Mouse (Mus musculus): ENCODE results near the gene Eml1. TPM values are rescaled to one million over a fixed set of nuclear protein-coding genes. Genes with fewer than 3 reads are reported as not detected.

The Eml1 gene
- 49.9 and 52.8 TPM in 2 replicates for polyA plus RNA-seq (2015; fragmentation: Nextera tagmentation; extraction: Ambion mirVana)

- no peaks in the 10 kb centered on the region for H3K27me3 ChIP-seq (replicated peaks)
- peaks cover 65% of the 10 kb centered on the region for H3K4me1 ChIP-seq
- peak within 1 kb of the TSS; percentile 69 for H3K4me2 ChIP-seq
- ATAC-seq (ENCODE audit: extremely low read depth, insufficient number of reproducible peaks, low FRiP score, low TSS enrichment) = peak; percentile 57
- H3K9me3 ChIP-seq = no peaks in the 10 kb centered on the region
- WGBS = 19% methylated on average over 19 of the region's 19 CpGs
- peak within 1 kb of the TSS; percentile 47 for H3K4me3 ChIP-seq
- H3K9ac ChIP-seq = peak within 1 kb of the TSS; percentile 76
- H3K27ac ChIP-seq (replicated peaks) = peak within 1 kb of the TSS; percentile 90
- H3K36me3 ChIP-seq = no peaks in the 10 kb centered on the region
These were observed at the start of gene Eml1 for GRCm38 (mm10) chr12:108370596-108371428. Gene Eml1, plus strand, starts transcription at chr12:108370957.

DNA sequence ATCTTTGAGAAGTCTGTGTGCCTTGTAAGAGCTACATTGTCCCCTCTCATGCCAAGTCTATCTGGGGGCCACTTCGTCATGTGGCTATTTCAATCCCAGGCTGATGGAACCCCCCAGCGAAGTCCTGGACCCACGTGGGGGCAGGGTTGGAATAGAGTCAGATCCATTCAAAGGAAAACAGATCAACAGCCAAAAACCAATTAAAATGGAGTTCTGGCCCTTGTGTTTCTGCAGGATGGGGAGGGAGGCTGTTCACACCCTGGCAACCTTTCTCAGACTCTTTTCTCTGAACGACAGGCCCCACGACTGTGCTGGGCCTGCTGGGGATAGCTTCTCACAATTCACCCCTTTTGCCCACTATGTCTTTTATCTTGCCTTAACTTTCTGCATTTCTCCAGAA is 44.4 kb upstream of the Eml1 start:
- Histone ChIP-seq H3K4me3 (no peak overlapping the region), H3K36me3 (no peaks in the 10 kb centered on the region), H3K9ac (no peak overlapping the region), H3K27ac (replicated peaks) (no peak overlapping the region), H3K4me2 (no peak overlapping the region), H3K4me1 (peaks cover 21% of the 10 kb centered on the region), H3K27me3 (replicated peaks) (peaks cover 74% of the 10 kb centered on the region), H3K9me3 (no peaks in the 10 kb centered on the region)
- 41% methylated on average over 5 of the region's 5 CpGs for WGBS
- ATAC-seq (ENCODE audit: extremely low read depth, insufficient number of reproducible peaks, low FRiP score, low TSS enrichment) = no peak

DNA sequence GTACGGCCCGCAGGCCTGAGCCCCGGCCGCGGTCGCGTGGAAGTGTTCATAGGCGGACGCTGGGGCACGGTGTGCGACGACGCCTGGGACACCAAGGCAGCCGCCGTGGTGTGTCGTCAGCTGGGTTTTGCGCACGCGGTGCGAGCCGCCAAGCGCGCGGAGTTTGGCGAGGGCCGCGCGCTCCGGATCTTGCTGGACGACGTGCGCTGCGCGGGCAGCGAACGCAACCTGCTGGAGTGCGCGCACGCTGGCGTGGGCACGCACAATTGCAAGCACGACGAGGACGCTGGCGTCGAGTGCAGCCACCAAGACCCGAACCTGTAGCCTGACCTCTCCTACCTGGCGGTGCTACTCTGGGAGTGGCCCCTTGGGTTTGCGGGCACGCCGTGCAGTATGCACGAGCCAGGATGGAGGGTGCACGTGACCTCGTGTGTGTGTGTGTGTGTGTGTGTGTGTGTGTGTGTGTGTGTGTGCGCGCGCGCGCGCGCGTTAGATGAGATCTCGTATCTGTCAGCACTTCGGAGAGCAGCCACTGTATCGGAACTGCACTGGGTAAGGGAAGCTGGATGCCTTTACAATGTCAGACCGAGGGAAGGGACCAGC is 42.8 kb upstream of the Eml1 start:
- no peaks in the 10 kb centered on the region for H3K9me3 ChIP-seq
- H3K27ac ChIP-seq (replicated peaks) = no peak overlapping the region
- peak overlapping the region; percentile 50 for H3K4me3 ChIP-seq
- H3K4me1 ChIP-seq = peaks cover 25% of the 10 kb centered on the region
- peak overlapping the region; percentile 66; the same call in 1 of the 2 replicates for H3K9ac ChIP-seq
- H3K27me3 ChIP-seq (replicated peaks) = peaks cover 71% of the 10 kb centered on the region
- no peaks in the 10 kb centered on the region for H3K36me3 ChIP-seq
- H3K4me2 ChIP-seq = peak overlapping the region; percentile 75
- ATAC-seq (ENCODE audit: extremely low read depth, insufficient number of reproducible peaks, low FRiP score, low TSS enrichment) = 0 out of 2 replicates have a peak, but pooled peaks have one; percentile 7
- under 1% methylated on average over 56 of the region's 66 CpGs for WGBS

- peak overlapping the region; percentile 43; the same call in 1 of the 2 replicates for H3K27ac ChIP-seq (replicated peaks)
- H3K4me2 ChIP-seq = peak overlapping the region; percentile 98
- H3K36me3 ChIP-seq = no peaks in the 10 kb centered on the region
- H3K4me3 ChIP-seq = peak overlapping the region; percentile 69
- WGBS = under 1% methylated on average over 16 of the region's 16 CpGs
- peaks cover 72% of the 10 kb centered on the region for H3K27me3 ChIP-seq (replicated peaks)
- H3K9ac ChIP-seq = peak overlapping the region; percentile 72
- H3K9me3 ChIP-seq = no peaks in the 10 kb centered on the region
- peaks cover 32% of the 10 kb centered on the region for H3K4me1 ChIP-seq
- no peak for ATAC-seq (ENCODE audit: extremely low read depth, insufficient number of reproducible peaks, low FRiP score, low TSS enrichment)
These were observed 37.7 kb upstream of the Eml1 start for GRCm38 (mm10) chr12:108333056-108333455.

GRCm38 (mm10) chr12:108333481-108333882 is 37.3 kb upstream of the Eml1 start:
- peak overlapping the region; percentile 43; the same call in 1 of the 2 replicates for H3K27ac ChIP-seq (replicated peaks)
- peak overlapping the region; percentile 72 for H3K9ac ChIP-seq
- peak overlapping the region; percentile 69 for H3K4me3 ChIP-seq
- WGBS = under 1% methylated on average over 22 of the region's 22 CpGs
- no peaks in the 10 kb centered on the region for H3K9me3 ChIP-seq
- no peaks in the 10 kb centered on the region for H3K36me3 ChIP-seq
- no peak for ATAC-seq (ENCODE audit: extremely low read depth, insufficient number of reproducible peaks, low FRiP score, low TSS enrichment)
- H3K4me2 ChIP-seq = peak overlapping the region; percentile 98
- H3K27me3 ChIP-seq (replicated peaks) = peaks cover 72% of the 10 kb centered on the region
- H3K4me1 ChIP-seq = peaks cover 29% of the 10 kb centered on the region

DNA sequence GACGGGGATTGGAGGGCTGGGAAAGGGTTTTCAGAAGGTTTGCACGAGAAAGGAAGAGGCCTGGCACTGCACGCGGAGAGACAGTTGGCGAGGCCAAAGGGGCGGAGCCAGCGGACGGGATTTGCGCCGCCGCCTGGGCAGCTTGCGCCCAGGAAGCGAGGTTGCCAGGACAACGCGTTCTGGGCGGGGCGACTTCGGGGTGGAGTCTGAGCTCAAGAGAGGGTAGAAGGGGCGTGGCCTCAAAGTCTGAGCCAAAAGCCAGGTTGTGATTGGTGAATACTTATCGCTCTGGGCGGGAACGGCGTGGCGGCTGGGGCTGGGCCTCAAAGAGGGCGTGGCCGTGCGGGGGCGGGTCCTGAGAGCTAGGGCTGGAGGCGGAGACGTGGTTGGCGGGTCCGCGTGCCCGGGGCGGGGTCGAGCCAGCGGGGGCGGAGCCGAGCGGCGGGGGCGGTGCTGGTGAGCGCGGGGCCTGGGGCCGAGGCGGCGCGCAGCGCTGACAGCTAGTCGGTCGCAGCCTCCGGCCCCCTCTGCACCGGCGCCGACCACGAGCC is 36.8 kb upstream of the Eml1 start, which contains the start of gene Cyp46a1:
Gene Cyp46a1 (plus strand): TSS at position 487 of the 551 bp plus-strand sequence.
- Histone ChIP-seq H3K9ac (peak within 1 kb of the TSS; percentile 86), H3K36me3 (no peaks in the 10 kb centered on the region), H3K4me3 (peak within 1 kb of the TSS; percentile 69), H3K27me3 (replicated peaks) (peaks cover 69% of the 10 kb centered on the region), H3K9me3 (no peaks in the 10 kb centered on the region), H3K27ac (replicated peaks) (peak within 1 kb of the TSS; percentile 82), H3K4me2 (peak within 1 kb of the TSS; percentile 98), H3K4me1 (peaks cover 31% of the 10 kb centered on the region)
- peak; percentile 88 for ATAC-seq (ENCODE audit: extremely low read depth, insufficient number of reproducible peaks, low FRiP score, low TSS enrichment)
- under 1% methylated on average over 51 of the region's 56 CpGs for WGBS

DNA sequence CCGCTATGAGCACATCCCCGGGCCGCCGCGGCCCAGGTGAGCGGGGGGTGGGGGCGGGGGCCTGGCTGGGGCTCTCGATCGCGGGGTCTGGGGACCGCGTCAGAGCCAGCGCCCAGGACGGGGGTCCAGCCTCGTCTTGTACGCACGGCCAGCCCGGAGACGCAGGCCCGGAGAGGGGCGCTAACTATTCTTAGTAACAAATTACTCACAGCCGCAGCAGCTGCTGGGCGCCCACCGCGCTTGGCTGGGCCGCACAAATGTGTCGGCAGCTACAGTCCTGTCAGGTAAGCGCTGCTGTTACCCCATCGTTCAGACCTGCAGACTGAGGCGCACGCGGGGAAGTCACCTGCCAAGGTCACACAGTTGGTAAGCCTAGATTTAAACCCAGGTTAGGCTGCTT is 36.2 kb upstream of the Eml1 start:
- ATAC-seq (ENCODE audit: extremely low read depth, insufficient number of reproducible peaks, low FRiP score, low TSS enrichment) = no peak

DNA sequence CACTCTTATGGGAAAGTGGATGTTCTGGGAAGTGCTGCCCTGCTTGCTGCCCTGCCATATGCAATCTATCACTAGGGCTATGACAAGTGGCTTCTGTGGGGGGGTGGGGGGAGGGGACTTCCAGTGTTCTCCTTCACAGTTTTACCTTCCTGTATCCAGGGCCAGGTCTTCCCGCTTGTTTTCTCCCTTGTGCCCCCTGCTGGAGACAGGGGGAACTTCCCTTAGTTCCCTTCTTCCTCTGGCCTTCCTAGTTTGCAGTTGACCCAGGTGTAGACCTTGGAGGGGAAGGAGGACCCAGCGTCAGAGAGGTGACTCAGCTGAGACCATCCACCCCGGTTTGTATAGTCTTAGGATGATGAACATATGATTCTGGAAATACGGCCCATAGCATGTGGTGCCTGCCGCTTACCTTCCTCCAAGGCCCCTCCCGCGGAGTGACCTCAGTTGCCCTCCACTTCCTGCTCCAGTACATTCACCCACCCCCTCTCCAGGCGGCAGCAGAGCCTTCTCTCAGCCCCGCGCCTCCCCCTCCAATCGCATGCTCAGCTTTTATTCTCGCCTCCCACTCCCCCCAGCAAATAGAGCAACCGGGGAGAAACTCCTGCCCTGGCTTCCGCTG is 32.1 kb upstream of the Eml1 start:
- H3K27ac ChIP-seq (replicated peaks) = no peak overlapping the region
- no peak for ATAC-seq (ENCODE audit: extremely low read depth, insufficient number of reproducible peaks, low FRiP score, low TSS enrichment)
- no peak overlapping the region for H3K4me3 ChIP-seq
- H3K4me2 ChIP-seq = no peak overlapping the region
- H3K27me3 ChIP-seq (replicated peaks) = peaks cover 73% of the 10 kb centered on the region
- H3K9ac ChIP-seq = peak overlapping the region; percentile 40; the same call in 1 of the 2 replicates
- no peaks in the 10 kb centered on the region for H3K9me3 ChIP-seq
- H3K36me3 ChIP-seq = no peaks in the 10 kb centered on the region
- H3K4me1 ChIP-seq = peaks cover 13% of the 10 kb centered on the region
- 17% methylated on average over 14 of the region's 14 CpGs for WGBS

More for the DNA sequence above, 36.2 kb upstream of the Eml1 start:
- H3K4me1 ChIP-seq = peaks cover 32% of the 10 kb centered on the region
- H3K27ac ChIP-seq (replicated peaks) = peak overlapping the region; percentile 82
- peaks cover 69% of the 10 kb centered on the region for H3K27me3 ChIP-seq (replicated peaks)
- peak overlapping the region; percentile 98 for H3K4me2 ChIP-seq
- peak overlapping the region; percentile 86 for H3K9ac ChIP-seq
- WGBS = 1% methylated on average over 32 of the region's 32 CpGs
- H3K36me3 ChIP-seq = no peaks in the 10 kb centered on the region
- H3K4me3 ChIP-seq = peak overlapping the region; percentile 69
- H3K9me3 ChIP-seq = no peaks in the 10 kb centered on the region

DNA sequence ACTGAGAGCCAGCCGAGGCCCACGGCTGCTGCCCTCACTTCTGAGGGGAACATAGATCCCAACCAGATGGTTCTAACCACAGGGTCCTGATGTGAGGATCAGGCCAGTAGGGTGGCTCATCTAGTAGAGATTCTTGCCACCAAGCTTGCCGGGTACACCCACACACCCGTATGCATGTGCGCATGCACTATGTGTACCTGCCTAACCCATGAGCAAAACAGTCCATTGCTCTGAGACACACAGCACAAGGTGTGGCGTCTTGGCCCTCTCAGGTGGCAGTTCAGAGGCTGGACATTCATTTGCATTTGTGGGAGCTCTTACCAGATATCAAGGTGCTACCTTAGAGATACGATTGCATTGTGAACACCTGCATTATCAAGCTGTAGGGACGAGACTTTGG is 22.6 kb upstream of the Eml1 start:
- H3K9ac ChIP-seq = no peak overlapping the region
- no peak overlapping the region for H3K4me2 ChIP-seq
- H3K27ac ChIP-seq (replicated peaks) = no peak overlapping the region
- peaks cover 8% of the 10 kb centered on the region; the same call in 1 of the 2 replicates for H3K4me1 ChIP-seq
- no peaks in the 10 kb centered on the region for H3K36me3 ChIP-seq
- H3K4me3 ChIP-seq = no peak overlapping the region
- no peaks in the 10 kb centered on the region for H3K9me3 ChIP-seq
- 68% methylated on average over 8 of the region's 8 CpGs for WGBS
- no peak for ATAC-seq (ENCODE audit: extremely low read depth, insufficient number of reproducible peaks, low FRiP score, low TSS enrichment)
- peaks cover 51% of the 10 kb centered on the region for H3K27me3 ChIP-seq (replicated peaks)

- Histone ChIP-seq H3K36me3 (no peaks in the 10 kb centered on the region), H3K4me2 (no peak overlapping the region), H3K9me3 (no peaks in the 10 kb centered on the region), H3K4me3 (no peak overlapping the region), H3K27ac (replicated peaks) (no peak overlapping the region), H3K9ac (no peak overlapping the region), H3K4me1 (peaks cover 10% of the 10 kb centered on the region; the same call in 1 of the 2 replicates), H3K27me3 (replicated peaks) (peaks cover 60% of the 10 kb centered on the region)
- WGBS = 62% methylated on average over 5 of the region's 5 CpGs
- ATAC-seq (ENCODE audit: extremely low read depth, insufficient number of reproducible peaks, low FRiP score, low TSS enrichment) = no peak
These were observed 21.7 kb upstream of the Eml1 start for GRCm38 (mm10) chr12:108349026-108349425.

DNA sequence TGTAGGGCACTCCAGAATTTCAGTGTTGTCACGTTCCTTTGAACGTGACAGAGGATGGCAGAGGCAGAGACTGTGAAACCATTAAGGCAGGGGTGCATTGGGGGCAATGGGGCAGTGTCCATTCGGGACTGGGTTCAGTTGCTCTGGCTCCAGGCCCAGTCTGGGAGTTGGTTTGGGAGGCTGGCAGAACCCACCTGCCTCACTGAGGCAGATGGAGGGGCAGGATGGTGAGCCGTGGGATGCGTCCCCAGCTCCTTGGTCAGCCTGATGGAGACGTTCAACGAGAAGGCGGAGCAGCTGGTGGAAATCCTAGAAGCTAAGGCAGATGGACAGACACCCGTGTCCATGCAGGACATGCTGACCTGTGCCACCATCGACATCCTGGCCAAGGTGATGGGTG is 19.8 kb upstream of the Eml1 start:
- peaks cover 67% of the 10 kb centered on the region for H3K27me3 ChIP-seq (replicated peaks)
- no peak overlapping the region for H3K9ac ChIP-seq
- H3K4me1 ChIP-seq = peaks cover 10% of the 10 kb centered on the region; the same call in 1 of the 2 replicates
- ATAC-seq (ENCODE audit: extremely low read depth, insufficient number of reproducible peaks, low FRiP score, low TSS enrichment) = no peak
- no peaks in the 10 kb centered on the region for H3K36me3 ChIP-seq
- no peak overlapping the region for H3K27ac ChIP-seq (replicated peaks)
- H3K9me3 ChIP-seq = no peaks in the 10 kb centered on the region
- 77% methylated on average over 10 of the region's 10 CpGs for WGBS
- no peak overlapping the region for H3K4me2 ChIP-seq
- H3K4me3 ChIP-seq = no peak overlapping the region

Data from heart, embryonic 13.5 days (tissue).